Mouse (Mus musculus) erythroid progenitor cell, adult 5-6 weeks (primary cell): ENCODE results near the gene A230050P20Rik. TPM values are rescaled to one million over a fixed set of nuclear protein-coding genes. Genes with fewer than 3 reads are reported as not detected.

Experiments
- ATAC-seq: replicated peaks from 2 replicates; pipeline ENCODE4 v1.8.0; 2016; ENCODE audit warnings: moderate number of reproducible peaks, mild to moderate bottlenecking, moderate TSS enrichment, inconsistent platforms; ENCODE audit not compliant: poor library complexity, low FRiP score, severe bottlenecking
- total RNA-seq, 2 experiments: library from RNA; stranded (forward) in 1 of 2; stranded (reverse) in 1 of 2; fragments of 150-400 nt in 1 of 2; fragments of 186-747, 209-891 nt in 1 of 2; gene quantifications; 2 replicates each; pipeline versions ENCODE4 v1.2.3 to v1.2.4; 2015 to 2017; ENCODE audit warnings: low replicate concordance in 2 of 2

Gene A230050P20Rik
- total RNA-seq, 2 experiments from 2014 or later, result 1.7 to 4.3 TPM

DNA sequence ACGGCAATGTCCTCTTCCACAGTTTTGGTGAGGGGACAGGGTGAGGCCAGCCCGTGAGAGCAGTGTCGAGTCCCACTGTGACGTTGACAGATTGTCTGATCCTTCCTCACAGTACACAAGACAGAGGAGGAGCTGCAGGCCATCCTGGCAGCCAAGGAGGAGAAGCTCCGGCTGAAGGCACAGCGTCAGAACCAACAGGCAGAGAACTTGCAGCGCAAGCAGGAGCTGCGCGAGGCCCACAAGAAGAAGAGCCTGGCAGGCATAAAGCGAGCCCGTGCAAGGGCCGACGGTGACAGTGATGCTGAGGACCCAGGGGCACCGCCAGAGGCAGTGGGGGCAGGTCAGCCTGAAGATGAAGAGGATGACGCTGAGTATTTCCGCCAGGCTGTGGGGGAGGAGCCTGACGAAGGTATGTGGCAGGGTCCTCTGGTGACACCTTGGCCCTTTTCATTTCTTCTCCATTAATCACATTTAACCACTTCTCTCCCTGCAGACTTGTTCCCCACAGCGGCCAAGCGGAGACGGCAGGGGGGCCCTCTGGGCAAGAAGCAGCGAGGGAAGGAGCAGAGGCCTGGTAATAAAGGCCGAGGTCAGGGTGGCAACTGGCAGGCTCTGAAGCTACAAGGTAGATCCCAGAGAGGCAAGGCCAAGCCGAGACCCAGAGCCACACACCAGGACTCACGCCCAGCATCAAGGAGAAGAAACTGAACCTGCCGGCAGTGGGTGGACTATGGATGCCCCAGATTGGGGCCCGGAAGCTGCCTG is 23.1 kb downstream of the A230050P20Rik start:
- ATAC-seq, result no peak

DNA sequence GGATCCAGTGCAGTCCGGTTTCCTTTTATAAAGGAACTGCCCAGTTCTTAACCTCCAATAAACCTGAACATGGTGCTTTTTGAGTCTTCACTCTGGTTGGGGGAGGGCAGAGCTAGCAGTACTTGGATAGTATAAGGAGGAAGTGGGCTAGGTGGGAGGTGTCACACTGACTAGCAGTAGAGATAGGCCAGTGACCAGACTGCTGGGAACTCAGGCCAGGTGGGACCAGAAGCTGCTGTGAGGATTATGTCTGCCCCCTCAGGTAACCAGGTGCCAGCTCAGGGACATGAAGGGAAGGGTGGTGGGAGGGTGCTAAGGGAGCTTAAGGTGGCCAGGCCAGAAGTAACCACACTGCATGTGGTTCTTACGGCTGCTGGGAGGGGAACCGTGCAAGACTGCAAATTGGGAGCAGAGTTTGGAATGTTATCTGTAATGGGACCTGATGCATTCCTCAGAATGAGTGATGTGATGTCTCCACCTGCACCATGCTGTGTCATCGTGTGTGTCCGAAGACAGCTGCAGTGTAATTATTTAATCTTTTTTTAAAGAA is 23.7 kb downstream of the A230050P20Rik start:
- no peak for ATAC-seq

DNA sequence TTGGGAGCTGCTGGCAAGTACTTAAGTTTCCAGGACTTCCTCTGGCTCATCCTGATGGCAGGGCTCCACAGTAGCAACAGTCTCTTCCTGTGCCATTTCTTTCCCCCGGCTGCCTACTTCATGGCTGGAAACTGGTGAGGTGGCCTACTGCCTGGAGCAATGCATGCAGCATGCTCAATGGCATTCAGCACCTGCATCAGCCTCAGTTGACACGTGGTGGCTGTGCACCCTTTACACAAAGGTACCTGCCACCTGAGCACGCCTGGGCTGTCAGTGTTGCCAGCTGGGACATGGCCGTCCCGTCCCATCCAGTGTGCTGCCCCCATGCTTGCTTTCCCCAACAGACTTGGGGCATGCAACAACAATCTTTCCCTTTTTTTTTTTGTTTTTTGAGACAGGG is 24.6 kb downstream of the A230050P20Rik start:
- no peak for ATAC-seq

DNA sequence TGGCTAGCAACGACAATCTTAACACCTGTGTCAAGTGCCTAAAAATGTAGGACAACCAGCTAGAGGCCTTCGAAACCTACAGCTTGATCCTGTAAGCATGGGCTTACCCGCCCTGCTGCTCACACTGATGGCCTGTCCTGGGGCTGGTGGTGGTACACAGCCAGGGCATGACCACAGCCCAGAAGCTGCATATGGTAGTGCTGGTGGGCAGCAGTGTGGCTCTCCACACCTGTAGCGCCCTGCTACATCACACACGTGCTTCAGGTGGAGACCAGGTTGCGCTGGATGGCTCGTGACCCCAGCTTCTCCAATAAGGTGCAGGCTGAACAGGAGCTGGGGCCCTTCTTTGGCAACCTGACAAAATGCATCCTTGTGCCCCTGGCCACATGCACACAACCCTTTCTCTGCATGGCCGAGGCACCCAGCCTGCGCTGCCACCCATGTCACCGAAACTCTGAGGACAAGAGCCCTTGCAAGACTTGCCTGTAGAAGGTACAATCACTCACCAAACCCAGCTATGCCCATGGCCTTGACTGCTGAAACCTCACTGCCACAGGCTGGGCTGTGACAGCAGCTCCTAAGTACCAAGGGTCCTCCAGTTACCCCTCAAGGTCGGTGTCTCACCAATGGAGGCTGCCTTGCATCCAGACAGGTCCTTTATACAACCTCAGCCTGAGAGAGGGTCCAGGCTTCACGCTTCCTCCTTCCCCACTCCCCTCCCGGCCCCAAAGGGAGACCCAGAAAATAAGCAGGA is 25.3 kb downstream of the A230050P20Rik start:
- ATAC-seq, result no peak

DNA sequence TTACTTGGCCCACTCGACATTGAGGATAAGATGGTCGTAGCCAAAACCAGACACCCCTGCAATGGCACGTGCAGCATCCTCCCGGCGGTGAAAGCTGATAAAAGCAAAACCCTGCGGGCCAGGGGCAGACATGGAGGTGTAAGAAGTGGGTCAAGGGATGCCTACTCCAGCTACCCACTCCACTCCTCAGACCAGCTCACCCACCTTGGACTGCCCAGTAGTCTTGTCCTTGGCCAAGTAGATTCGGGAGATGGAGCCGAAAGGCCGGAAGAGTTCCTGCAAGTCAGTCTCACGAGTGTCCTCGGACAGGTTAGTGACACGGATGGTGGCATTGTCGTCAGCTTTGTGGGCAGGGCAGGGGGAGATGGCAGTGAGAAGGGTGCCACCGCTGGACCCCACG is 26.2 kb downstream of the A230050P20Rik start:
- ATAC-seq, result no peak

DNA sequence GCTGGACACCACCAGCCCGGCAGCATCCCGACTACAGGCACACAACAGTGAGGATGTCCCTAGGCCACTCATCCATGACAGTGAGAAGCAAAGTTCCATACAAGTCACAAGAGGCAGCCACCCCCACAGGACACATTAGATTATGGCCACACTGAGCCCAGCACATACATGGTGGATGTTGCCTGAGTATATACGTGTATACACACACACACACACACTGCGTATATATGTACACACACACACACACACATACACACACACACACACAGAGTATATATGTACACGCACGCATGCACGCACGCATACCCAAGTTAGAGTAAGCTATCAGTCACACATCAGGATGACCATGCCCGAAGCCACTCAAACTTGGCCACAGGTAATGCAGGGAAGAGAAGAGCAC is 26.9 kb downstream of the A230050P20Rik start:
- no peak for ATAC-seq

DNA sequence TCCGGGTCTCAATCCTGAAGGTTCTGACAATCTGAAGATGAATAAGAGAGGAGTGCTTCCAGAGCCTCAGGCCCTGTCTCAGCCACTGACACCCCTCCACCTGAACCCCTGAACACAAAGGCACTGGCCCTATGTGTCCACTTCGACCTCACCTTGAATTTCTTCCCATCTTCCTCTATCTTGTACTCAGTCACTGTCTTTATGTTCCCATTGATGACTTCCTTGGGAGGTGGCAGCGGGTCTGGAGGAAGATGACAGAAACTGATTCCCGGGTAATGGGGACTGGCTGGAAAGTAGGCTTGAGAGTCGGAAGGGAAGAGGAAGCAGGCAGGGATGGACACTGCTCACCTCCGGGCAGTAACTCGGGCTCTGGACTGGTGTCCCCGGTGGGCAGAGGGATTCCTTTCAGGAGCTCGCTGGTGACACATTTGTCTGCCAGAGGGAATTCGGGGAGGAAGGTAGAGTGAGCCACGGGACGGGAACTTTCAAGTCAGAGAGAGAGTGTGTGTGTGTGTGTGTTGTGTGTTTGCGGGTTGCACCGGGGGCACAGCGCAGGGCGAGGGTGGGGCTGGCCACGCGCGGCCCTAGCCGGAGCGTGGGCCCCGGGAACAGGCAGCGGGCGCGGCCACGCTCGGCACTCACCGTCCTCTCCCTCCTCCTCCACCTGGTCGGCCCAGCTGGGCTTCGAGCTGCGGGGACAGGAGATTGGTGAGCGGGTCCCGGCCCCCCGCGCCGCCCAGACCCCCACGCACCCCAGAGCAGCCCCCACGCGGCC is 29.5 kb downstream of the A230050P20Rik start:
- peak; percentile 45 for ATAC-seq

DNA sequence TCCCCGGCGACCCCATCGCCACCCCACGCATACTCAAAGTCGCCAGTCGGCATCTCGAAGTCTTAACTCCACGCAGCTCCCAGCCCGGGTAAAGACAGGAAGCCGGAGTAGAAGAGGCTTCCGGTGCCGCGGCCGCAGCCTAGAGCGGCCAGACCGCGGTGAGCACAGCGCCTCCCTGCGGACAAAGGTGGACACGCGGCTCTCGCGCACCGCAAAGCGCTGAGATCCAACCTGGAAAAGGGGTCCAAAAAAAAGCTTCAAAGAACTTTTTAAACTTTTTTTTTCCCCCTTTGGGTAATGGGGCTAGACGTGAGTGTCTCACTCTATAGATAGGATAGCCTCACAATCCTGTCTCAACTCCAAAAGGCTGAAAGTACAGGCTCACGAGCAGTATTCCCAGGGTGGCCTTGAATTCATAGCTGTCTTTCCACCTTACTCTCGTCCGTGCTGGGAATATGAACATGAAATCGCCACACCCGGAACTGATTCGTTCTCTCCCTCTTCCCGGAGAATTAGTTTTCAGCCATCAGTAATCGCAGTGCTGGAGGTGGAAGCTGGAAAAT is 30.1 kb downstream of the A230050P20Rik start, which contains the start of gene Eif3g:
Eif3g (minus strand) TSS at position 113 of the 563 bp plus-strand sequence.
- peak; percentile 82 for ATAC-seq

DNA sequence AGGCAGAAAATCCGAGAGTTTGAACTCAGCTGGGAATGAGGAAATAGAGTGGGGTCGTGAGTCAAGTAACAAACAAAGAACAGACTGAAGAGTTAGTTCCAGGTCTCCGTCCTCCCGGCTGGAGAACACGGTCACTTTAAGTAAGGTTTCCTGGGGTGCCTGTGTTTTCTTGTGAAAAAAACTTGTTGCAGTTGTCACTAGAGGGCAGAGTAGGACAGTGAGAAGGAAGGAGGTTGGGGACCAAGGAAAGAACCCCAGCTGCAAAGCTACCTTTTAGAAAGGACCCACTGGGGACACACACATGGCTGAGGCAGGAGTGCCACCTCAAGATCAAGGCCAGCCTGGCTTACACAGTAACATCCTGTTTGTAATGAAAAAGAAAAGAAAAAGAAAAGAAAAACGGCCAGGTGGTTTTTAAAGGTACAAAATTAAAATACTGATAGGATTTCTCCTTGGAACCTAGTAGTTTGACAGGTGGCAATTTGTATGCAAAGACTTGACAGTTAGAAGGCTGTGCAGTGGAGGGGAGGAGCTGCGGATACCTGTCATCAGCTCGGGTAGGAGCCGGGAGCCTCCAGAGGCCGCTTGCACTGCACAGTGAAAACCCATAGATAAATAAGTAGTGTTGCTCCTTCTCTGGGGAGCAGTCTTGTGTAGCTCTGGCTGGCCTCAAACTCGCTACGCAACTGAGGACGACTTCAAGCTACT is 33.2 kb downstream of the A230050P20Rik start:
- 0 out of 2 replicates have a peak, but pooled peaks have one; percentile 47 for ATAC-seq

DNA sequence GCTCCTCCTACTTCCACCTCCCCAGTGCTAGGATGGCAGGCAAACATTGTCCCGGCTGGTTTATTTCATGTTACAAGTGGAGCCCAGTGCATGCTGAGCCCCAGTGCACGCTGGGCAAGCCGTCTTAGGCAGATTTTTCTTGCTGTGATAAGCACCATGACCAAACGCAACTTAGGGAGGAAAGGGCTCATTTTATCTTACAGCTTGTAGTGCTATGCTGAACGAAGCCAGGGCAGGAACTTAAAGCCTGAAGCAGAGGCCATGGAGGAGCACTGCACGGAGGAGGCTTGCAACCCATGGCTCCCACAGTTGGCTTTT is 33.7 kb downstream of the A230050P20Rik start:
- no peak for ATAC-seq

DNA sequence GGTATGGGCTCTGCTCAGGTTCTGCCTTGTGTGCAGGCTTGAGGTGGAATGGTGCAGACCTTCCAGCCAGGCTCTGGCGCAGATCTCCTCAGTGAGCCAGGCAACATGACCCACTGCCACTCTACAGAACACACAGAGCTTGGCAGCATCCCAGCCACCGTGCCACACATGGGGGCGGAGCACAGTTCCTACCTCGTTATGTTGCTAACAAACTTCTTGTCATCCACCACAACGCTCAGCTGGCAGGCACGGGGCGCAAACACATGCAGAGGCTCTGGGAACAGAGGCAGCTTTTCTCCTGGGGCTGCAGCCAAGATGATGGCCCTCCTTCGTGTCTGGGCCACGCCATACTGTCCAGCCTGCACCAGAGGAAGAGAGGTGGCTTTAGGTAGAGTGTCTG is 41.5 kb downstream of the A230050P20Rik start:
- ATAC-seq, result no peak

DNA sequence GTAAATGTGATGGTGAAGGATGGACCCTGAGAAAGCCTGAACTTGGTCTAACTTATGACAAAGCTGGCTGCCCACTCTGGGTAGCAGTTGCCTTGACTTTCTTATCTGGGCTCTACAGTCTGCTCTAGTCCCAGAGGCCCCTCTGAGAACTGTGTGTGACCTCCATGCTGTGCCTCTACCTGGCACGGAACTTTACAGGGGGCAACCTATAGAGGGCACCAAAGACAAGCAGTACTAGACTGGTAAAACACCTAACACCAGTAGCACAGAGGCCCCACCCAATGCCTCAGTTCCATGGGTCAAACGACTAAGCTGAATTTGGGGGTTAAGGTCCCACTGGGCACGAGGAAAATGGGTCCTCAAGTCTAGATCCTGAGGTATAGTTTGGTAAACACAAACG is 47.7 kb downstream of the A230050P20Rik start:
- ATAC-seq, result 0 out of 2 replicates have a peak, but pooled peaks have one; percentile 48

DNA sequence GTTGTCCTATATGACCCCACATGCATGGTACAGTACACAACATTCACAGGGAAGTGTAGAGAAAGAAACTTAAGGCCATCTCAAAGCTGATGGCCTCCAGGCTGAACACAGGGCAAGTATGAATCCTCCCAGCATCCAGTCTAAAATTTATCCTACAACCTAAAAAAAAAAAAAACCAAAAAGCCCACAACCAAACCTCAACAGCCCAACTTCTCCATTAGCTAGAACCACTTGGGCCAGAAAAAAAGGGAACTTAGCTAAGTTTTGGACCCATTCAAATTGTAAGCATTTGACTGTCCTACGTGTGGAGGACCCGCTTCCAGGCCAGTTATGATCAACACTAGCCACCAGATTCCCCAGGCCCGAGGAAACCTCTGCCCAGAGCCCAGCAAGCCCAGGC is 54.8 kb downstream of the A230050P20Rik start:
- ATAC-seq, result no peak

Other genes with a start within 250 kb of the A230050P20Rik start
- 158 and 182 TPM in 2 replicates for gene Ubl5, start 225.8 kb upstream of the A230050P20Rik start, total RNA-seq (2015; ENCODE audit: low replicate concordance)
- gene Ubl5, start 225.8 kb upstream of the A230050P20Rik start, total RNA-seq (2017; ENCODE audit: low replicate concordance), result 36.3 and 42.1 TPM in 2 replicates
- gene Fbxl12, start 223.9 kb upstream of the A230050P20Rik start, total RNA-seq (2015; ENCODE audit: low replicate concordance), result 21.3 and 21.8 TPM in 2 replicates
- 4.6 and 11.6 TPM in 2 replicates for gene Fbxl12, start 223.9 kb upstream of the A230050P20Rik start, total RNA-seq (2017; ENCODE audit: low replicate concordance)
- 4.2 and 10.1 TPM in 2 replicates for gene Pin1, start 216.5 kb upstream of the A230050P20Rik start, total RNA-seq (2015; ENCODE audit: low replicate concordance)
- 6.3 and 8.5 TPM in 2 replicates for gene Pin1, start 216.5 kb upstream of the A230050P20Rik start, total RNA-seq (2017; ENCODE audit: low replicate concordance)
- not detected in 2 replicates for gene Olfm2, start 122.3 kb upstream of the A230050P20Rik start, total RNA-seq (2015; ENCODE audit: low replicate concordance)
- not detected in 2 replicates for gene Olfm2, start 122.3 kb upstream of the A230050P20Rik start, total RNA-seq (2017; ENCODE audit: low replicate concordance)
- gene Col5a3, start 53.6 kb upstream of the A230050P20Rik start, total RNA-seq (2015; ENCODE audit: low replicate concordance), result 1.3 TPM in 1 of 2 replicates, not detected in the other
- 0.39 TPM in 1 of 2 replicates, not detected in the other for gene Col5a3, start 53.6 kb upstream of the A230050P20Rik start, total RNA-seq (2017; ENCODE audit: low replicate concordance)
- gene Rdh8, start 50.1 kb upstream of the A230050P20Rik start, total RNA-seq (2015; ENCODE audit: low replicate concordance), result not detected in 2 replicates
- gene Rdh8, start 50.1 kb upstream of the A230050P20Rik start, total RNA-seq (2017; ENCODE audit: low replicate concordance), result not detected in 2 replicates
- not detected in 2 replicates for gene Angptl6, start 11.1 kb downstream of the A230050P20Rik start, total RNA-seq (2015; ENCODE audit: low replicate concordance)
- gene Angptl6, start 11.1 kb downstream of the A230050P20Rik start, total RNA-seq (2017; ENCODE audit: low replicate concordance), result 0.53 TPM in 1 of 2 replicates, not detected in the other
- gene Ppan, start 19.5 kb downstream of the A230050P20Rik start, total RNA-seq (2015; ENCODE audit: low replicate concordance), result 6.7 and 19.1 TPM in 2 replicates
- 7.1 and 16.2 TPM in 2 replicates for gene Ppan, start 19.5 kb downstream of the A230050P20Rik start, total RNA-seq (2017; ENCODE audit: low replicate concordance)
- gene Eif3g, start 30.0 kb downstream of the A230050P20Rik start, total RNA-seq (2015; ENCODE audit: low replicate concordance), result 47.4 and 59.5 TPM in 2 replicates
- 41.5 and 59.7 TPM in 2 replicates for gene Eif3g, start 30.0 kb downstream of the A230050P20Rik start, total RNA-seq (2017; ENCODE audit: low replicate concordance)
- 122 and 135 TPM in 2 replicates for gene Dnmt1, start 91.2 kb downstream of the A230050P20Rik start, total RNA-seq (2015; ENCODE audit: low replicate concordance)
- 217 and 249 TPM in 2 replicates for gene Dnmt1, start 91.2 kb downstream of the A230050P20Rik start, total RNA-seq (2017; ENCODE audit: low replicate concordance)
- not detected in 2 replicates for gene S1pr2, start 108.1 kb downstream of the A230050P20Rik start, total RNA-seq (2015; ENCODE audit: low replicate concordance)
- gene S1pr2, start 108.1 kb downstream of the A230050P20Rik start, total RNA-seq (2017; ENCODE audit: low replicate concordance), result under 0.01 and 0.39 TPM in 2 replicates
- 13.0 and 22.0 TPM in 2 replicates for gene Mrpl4, start 134.1 kb downstream of the A230050P20Rik start, total RNA-seq (2015; ENCODE audit: low replicate concordance)
- gene Mrpl4, start 134.1 kb downstream of the A230050P20Rik start, total RNA-seq (2017; ENCODE audit: low replicate concordance), result 13.3 and 18.0 TPM in 2 replicates
- 1.3 TPM in 1 of 2 replicates, not detected in the other for gene Icam1, start 147.3 kb downstream of the A230050P20Rik start, total RNA-seq (2015; ENCODE audit: low replicate concordance)
- 1.5 and 9.0 TPM in 2 replicates for gene Icam1, start 147.3 kb downstream of the A230050P20Rik start, total RNA-seq (2017; ENCODE audit: low replicate concordance)
- gene Icam4, start 160.7 kb downstream of the A230050P20Rik start, total RNA-seq (2015; ENCODE audit: low replicate concordance), result 164 and 214 TPM in 2 replicates
- gene Icam4, start 160.7 kb downstream of the A230050P20Rik start, total RNA-seq (2017; ENCODE audit: low replicate concordance), result 107 and 112 TPM in 2 replicates
- gene Icam5, start 163.4 kb downstream of the A230050P20Rik start, total RNA-seq (2015; ENCODE audit: low replicate concordance), result 1.3 and 1.4 TPM in 2 replicates
- 1.3 and 3.5 TPM in 2 replicates for gene Icam5, start 163.4 kb downstream of the A230050P20Rik start, total RNA-seq (2017; ENCODE audit: low replicate concordance)
- gene Zglp1, start 198.5 kb downstream of the A230050P20Rik start, total RNA-seq (2015; ENCODE audit: low replicate concordance), result 6.8 TPM in 1 of 2 replicates, not detected in the other
- gene Zglp1, start 198.5 kb downstream of the A230050P20Rik start, total RNA-seq (2017; ENCODE audit: low replicate concordance), result not detected in 2 replicates
- not detected in 2 replicates for gene Gm49373, start 204.5 kb downstream of the A230050P20Rik start, total RNA-seq (2015; ENCODE audit: low replicate concordance)
- gene Gm49373, start 204.5 kb downstream of the A230050P20Rik start, total RNA-seq (2017; ENCODE audit: low replicate concordance), result not detected in 2 replicates
- gene Fdx1l, start 205.0 kb downstream of the A230050P20Rik start, total RNA-seq (2015; ENCODE audit: low replicate concordance), result 13.0 and 19.8 TPM in 2 replicates
- 7.8 and 19.7 TPM in 2 replicates for gene Fdx1l, start 205.0 kb downstream of the A230050P20Rik start, total RNA-seq (2017; ENCODE audit: low replicate concordance)
- gene Gm38431, start 223.4 kb downstream of the A230050P20Rik start, total RNA-seq (2015; ENCODE audit: low replicate concordance), result 30.6 and 34.0 TPM in 2 replicates
- gene Gm38431, start 223.4 kb downstream of the A230050P20Rik start, total RNA-seq (2017; ENCODE audit: low replicate concordance), result 4.2 TPM in 1 of 2 replicates, not detected in the other
- 18.4 and 23.4 TPM in 2 replicates for gene Raver1, start 223.4 kb downstream of the A230050P20Rik start, total RNA-seq (2015; ENCODE audit: low replicate concordance)
- 21.1 and 32.5 TPM in 2 replicates for gene Raver1, start 223.4 kb downstream of the A230050P20Rik start, total RNA-seq (2017; ENCODE audit: low replicate concordance)